Mouse (Mus musculus): ENCODE measurements around the gene 4931440F15Rik.

GRCm38 (mm10) chr11:29779409-29780026, 46.0 kb downstream of the 4931440F15Rik start:
- no peak for TF ChIP-seq CTCF (IDR thresholded peaks at IDR 0.05; ENCODE audit: borderline replicate concordance, insufficient read depth, low read length)
- TF ChIP-seq POLR2A (IDR thresholded peaks at IDR 0.05; ENCODE audit: low read depth, low read length), result no peak
